Mouse (Mus musculus): ENCODE measurements around the gene Sez6l2.

Gene Sez6l2

GRCm38 (mm10) chr7:126961965-126962364 is 11.6 kb downstream of the Sez6l2 start:
- DNase-seq = no peak

GRCm38 (mm10) chr7:126963548-126964286 is 13.4 kb downstream of the Sez6l2 start:
- DNase-seq = peak; percentile 65

DNA sequence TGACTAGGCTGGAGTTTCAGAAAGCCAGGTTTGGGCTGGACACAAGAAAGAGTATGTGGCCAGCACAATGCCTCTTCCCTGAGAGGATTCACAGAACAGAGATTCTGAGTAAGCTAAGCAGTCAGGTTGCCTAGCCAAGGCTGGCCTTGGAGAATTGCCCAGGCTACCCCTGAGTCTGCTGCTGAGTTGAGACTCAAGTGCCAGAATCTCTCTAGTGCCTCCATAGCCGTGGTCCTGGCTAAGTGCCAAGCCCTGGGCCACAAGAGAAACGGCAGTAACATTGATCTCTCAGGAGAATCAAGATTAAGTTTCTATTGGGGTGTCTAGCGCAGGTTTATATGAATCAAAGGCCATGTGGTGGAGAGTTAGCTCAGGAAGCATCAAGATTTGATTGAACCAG is 15.2 kb downstream of the Sez6l2 start:
- DNase-seq = no peak

GRCm38 (mm10) chr7:126967361-126967760 is 17.0 kb downstream of the Sez6l2 start:
- no peak for DNase-seq

- DNase-seq = peak; percentile 7
Observed at GRCm38 (mm10) chr7:126975493-126975892, 25.1 kb downstream of the Sez6l2 start.

DNA sequence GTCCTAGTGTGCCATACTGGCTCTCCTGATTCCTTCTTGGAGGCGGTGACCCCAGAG is 25.4 kb downstream of the Sez6l2 start, which contains the start of gene Cdipt:
TSS of gene Cdipt (plus strand) at position 22 of the 57 bp plus-strand sequence.
- DNase-seq = no peak

- DNase-seq = peak; percentile 99
Observed at GRCm38 (mm10) chr7:126975950-126976866, 25.8 kb downstream of the Sez6l2 start, which contains the start of gene Cdiptos. TSS of gene Cdiptos (minus strand) at chr7:126976098.

GRCm38 (mm10) chr7:126976878-126977459 is 26.6 kb downstream of the Sez6l2 start:
- DNase-seq = peak; percentile 9

DNA sequence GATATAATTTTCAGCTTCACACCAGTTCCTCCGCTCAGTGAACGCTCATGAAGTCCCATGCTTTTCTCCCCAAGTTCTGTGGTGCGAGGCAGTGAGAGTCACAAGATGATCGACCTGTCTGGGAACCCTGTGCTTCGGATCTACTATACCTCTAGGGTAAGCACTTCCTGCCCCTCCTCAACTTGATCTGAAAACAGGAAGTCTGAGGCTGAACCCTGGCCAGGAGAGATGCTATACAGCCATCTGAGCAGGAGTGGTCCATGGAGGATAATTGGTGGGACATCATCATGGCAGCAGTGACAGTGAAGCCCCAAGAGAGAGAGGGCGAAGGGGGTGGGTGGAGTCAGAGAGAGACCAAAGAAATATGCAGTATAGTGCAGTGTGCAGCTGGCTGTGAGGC is 28.5 kb downstream of the Sez6l2 start:
- DNase-seq = no peak

DNA sequence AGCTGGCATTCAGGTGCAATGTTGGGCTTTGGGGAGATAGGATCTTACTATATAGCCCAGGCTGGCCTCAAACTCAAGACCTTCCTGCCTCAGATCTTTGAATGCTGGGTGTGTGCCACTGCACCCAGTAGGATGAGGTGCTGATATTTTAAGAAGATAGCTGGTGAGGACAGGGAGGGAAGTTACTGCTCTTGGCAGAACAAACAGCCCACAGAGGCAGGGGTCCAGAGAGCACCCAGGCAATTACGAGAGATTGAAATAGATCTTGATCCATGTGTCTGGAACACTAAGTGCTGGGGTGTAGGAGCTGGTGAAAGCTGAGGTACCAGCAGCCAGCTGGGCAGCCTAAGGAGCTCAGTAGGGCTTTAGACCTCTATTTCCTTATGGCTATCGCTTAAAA is 31.2 kb downstream of the Sez6l2 start:
- no peak for DNase-seq

DNA sequence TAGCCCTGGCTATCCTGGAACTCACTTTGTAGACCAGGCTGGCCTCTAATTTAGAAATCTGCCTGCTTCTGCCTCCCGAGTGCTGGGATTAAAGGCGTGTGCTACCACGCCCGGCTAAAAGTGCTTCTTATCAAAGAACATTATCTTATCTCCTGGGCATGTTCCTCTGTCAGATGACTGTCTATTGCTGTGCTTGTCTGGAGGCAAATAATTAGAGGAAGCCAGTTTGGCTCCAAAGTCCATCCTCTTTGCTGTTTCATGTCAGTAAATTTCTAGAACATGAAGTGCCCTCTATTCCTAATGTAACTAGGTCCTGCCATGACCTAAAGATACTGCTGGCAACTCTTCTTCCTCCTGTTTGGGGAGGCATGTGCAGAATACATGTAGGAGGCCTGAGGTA is 31.7 kb downstream of the Sez6l2 start:
- DNase-seq = no peak

DNA sequence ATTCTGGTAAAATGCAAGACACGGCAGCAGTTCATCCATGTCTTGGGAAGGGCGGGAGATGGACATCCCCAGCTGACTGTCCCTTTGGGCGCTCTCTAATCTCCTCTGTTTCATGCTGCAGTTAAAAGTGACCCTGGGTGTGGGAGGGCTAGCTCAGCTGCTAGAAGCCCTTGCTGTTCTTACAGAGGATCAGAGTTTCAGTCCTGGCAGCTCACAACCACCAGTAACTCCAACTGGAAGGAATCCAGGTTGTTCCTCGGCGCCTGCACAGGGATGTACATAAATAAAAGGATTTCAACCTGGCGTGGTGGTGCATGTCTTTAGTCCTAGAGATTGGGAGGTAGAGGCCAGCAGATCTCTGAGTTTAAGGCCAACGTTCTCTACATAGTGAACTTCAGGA is 32.8 kb downstream of the Sez6l2 start:
- no peak for DNase-seq

GRCm38 (mm10) chr7:126984667-126985444 is 34.5 kb downstream of the Sez6l2 start:
- DNase-seq = peak; percentile 32

DNA sequence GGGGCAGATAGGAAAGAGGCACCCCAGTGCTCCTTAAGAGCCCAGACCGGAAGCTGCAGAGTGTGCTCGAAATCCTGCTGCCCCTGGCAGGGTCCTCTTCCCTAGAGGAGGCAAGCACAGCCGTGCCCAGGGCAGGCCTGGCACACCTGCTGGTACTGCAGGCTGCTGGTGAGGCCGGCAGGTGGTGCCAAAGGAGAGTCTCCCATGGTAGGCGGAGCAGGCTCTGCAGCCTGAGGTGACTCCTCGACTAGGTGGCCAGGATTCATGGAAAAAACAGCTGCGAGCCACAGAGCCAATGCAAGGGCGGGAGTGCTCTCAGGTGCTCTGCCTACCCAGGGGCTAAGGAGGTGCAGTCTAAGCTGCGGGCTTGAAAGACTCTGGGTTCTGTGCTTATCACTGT is 36.0 kb downstream of the Sez6l2 start:
- peak; percentile 49 for DNase-seq

GRCm38 (mm10) chr7:126988816-126989215 is 38.5 kb downstream of the Sez6l2 start:
- no peak for DNase-seq

DNA sequence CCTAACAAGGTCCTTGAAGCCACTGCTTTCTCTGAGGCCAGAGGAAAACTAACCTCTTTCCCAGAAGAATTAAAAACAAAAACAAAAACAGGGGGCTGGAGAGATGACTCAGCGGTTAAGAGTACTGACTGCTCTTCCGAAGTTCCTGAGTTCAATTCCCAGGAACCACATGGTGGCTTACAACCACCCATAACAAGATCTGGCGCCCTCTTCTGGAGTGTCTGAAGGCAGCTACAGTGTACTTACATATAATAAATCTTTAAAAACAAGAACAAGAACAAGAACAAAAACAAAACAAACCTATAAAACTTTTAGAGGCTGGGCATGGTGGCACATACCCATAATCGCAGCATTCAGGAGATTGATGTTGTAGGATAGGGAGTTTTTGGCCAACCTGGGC is 46.1 kb downstream of the Sez6l2 start:
- DNase-seq = no peak

DNA sequence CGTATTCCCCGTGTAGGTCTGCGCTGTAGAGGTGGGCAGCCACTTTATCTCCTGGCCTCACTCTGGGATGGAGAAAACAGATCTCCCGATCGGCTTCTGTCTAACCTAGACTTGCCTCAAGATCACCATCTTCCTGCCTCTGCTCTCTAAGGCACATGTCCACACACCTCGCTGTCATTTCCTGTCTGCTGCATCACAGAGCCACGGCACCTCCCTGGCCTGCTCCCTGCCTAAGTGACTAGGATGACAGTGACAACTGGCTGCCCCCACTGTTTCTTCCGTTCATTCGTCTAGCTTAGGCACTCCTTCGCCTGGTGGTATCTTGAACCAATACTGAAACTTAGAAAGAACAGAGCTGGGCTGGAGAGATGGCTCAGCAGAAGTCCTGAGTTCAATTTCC is 49.2 kb downstream of the Sez6l2 start:
- no peak for DNase-seq

DNA sequence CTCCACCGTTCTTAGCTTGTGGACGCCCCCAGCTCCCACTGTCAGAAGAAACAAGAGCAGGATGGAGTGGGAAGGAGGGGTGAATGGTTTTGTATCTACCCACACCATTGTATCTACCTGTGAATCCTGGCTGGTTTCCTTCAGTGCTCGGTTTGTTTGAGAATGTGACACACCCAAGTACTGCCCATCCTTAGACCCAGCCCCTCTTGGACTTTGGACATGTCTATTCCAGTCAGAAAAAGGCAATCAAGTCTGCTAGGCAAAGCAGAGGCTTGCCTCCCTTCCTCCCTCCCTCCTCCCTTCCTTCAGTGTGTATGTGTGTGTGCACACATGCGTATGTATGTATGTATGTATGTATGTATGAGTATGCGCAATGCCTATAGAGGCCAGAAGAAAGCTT is 53.3 kb downstream of the Sez6l2 start:
- no peak for DNase-seq

- DNase-seq = no peak
Observed at GRCm38 (mm10) chr7:127004122-127004875, 53.9 kb downstream of the Sez6l2 start.

DNA sequence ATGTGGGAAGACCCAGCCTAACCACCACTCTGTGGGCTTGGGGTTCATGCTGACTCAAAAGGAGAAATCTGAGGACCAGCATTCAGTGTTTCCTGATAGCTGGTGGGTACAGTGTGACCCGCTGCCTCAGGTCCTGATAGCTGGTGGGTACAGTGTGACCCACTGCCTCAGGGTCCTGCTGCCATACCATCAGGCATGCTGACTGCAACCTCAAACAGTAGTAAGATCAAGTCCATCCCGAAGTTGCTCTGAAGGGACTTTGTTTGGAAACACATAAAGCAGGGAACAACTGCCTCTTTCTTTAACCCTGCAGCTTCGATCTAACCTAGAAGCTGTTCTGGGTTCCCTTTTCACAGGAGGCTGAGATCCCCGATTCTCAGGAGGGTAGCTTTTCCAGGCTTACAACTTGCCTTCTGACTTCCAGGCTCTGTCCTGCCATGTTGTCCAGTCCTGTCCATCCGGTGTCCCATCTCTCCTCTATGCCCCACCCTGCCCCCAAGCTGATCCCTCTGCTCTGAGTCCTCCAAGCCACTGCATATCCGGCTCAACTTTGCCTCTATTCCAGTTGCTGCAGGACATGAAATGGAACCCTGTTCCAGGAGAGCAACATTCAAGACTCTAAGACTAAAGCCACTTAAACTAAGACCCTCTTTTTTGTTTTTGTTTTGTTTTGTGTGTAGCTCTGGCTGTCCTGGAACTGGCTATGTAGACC is 57.1 kb downstream of the Sez6l2 start:
- DNase-seq = no peak

DNA sequence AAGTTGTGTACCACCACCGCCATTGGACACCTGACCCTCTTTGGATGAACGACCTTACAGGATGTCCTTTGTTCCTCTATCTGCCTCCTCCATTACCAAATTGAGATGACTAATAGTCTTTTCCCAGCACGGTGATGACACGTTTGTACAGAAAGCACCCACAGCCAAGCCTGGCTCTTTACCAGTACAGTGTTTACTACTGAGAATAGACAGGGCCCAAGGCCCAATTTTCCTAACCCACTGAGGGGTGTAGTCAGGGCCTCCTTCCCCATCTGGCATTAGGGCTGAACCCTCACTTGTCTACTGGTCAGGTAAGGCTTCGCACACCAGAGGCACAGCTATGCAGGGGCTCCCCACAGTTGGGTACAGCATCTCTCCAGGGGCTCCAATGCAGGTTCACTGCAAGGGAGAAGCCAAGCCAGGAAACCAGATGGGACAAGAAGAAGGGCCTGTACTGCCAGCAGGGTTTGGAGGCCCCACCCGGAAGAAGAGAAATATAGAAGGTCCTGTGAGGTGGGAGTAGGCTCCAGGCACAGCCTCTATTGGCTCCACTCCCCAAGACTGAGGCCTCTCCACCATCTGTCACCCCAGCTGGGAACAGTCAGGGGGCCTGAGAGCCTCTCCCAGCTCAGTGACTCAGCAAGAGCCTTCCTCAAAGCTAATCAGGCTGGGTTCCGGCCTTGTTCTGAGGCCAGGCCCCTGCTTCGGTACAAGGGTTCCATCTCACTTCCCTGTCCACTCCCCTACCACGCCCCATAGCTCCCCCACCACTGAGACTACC is 58.1 kb downstream of the Sez6l2 start:
- DNase-seq = peak; percentile 68

Data from lung, postnatal 14 days (tissue).